Mouse (Mus musculus) MEL (cell line): Measurements from ENCODE around the gene Trpm3.

Experiments
- CHD2 ChIP-seq: IDR thresholded peaks from 2 replicates; pipeline ENCODE4 v1.6.1; 2011; ENCODE audit warnings: low read length, improper control_type of control experiment
- CTCF ChIP-seq, 3 experiments: IDR thresholded peaks in 2 of 3; conservative IDR thresholded peaks in 1 of 3; 2 replicates each; pipeline ENCODE4 v1.5.1; 2011 to 2012; ENCODE audit warnings: low read length in 3 of 3, low read depth in 2 of 3, mild to moderate bottlenecking in 2 of 3, improper control_type of control experiment in 1 of 3, inconsistent platforms in 1 of 3, mixed read lengths in 1 of 3, moderate library complexity in 1 of 3; ENCODE audit not compliant: control insufficient read depth in 1 of 3, insufficient read depth in 1 of 3, poor library complexity in 1 of 3, severe bottlenecking in 1 of 3
- ELF1 ChIP-seq: IDR thresholded peaks from 2 replicates; pipeline ENCODE4 v1.6.1; 2014; ENCODE audit warnings: low read depth, mild to moderate bottlenecking, inconsistent platforms, low read length, improper control_type of control experiment, moderate library complexity
- EP300 ChIP-seq, 2 experiments: IDR thresholded peaks; 2 replicates each; pipeline ENCODE4 v1.6.1; 2011; ENCODE audit warnings: improper control_type of control experiment in 2 of 2, low read length in 2 of 2, low read depth in 1 of 2, mild to moderate bottlenecking in 1 of 2
- GATA1 ChIP-seq: IDR thresholded peaks from 2 replicates; pipeline ENCODE4 v1.6.1; 2011; ENCODE audit warnings: low read depth, low read length, improper control_type of control experiment
- MAFK ChIP-seq: IDR thresholded peaks from 2 replicates; pipeline ENCODE4 v1.6.1; 2011; ENCODE audit warnings: low read depth, mild to moderate bottlenecking, low read length, improper control_type of control experiment, borderline replicate concordance
- MAX ChIP-seq: IDR thresholded peaks from 2 replicates; pipeline ENCODE4 v1.6.1; 2011; ENCODE audit warnings: low read length, improper control_type of control experiment
- MYC ChIP-seq: IDR thresholded peaks from 2 replicates; pipeline ENCODE4 v1.6.1; 2011; ENCODE audit warnings: low read depth, mild to moderate bottlenecking, low read length, improper control_type of control experiment, moderate library complexity
- NELFE ChIP-seq: IDR thresholded peaks from 2 replicates; pipeline ENCODE4 v1.6.1; 2011; ENCODE audit warnings: low read depth, low read length, improper control_type of control experiment
- SIN3A ChIP-seq: IDR thresholded peaks from 2 replicates; pipeline ENCODE4 v1.6.1; 2012; ENCODE audit warnings: low read length, improper control_type of control experiment, inconsistent platforms

- TF ChIP-seq ELF1 (no peak), MAFK (no peak), NELFE (no peak), CHD2 (no peak), CTCF (IDR thresholded peaks at IDR 0.05 in 2 of 3, conservative IDR thresholded peaks at IDR 0.05 in 1 of 3; ENCODE audit: control insufficient read depth in 1 of 3, insufficient read depth in 1 of 3, low read depth in 2 of 3, low read length in 3 of 3, poor library complexity in 1 of 3, severe bottlenecking in 1 of 3) (no peak), EP300 (IDR thresholded peaks at IDR 0.05; ENCODE audit: low read depth in 1 of 2, low read length in 2 of 2) (no peak), MAX (no peak), GATA1 (no peak), MYC (no peak), SIN3A (no peak)
Observed at GRCm38 (mm10) chr19:22456935-22457334, 318.1 kb downstream of the Trpm3 start.
